Mouse (Mus musculus) C2C12 (cell line): ENCODE measurements around the gene Uso1. TPM values are rescaled to one million over a fixed set of nuclear protein-coding genes. Genes with fewer than 3 reads are reported as not detected.

ENCODE experiments used
- H3K27me3 ChIP-seq: one replicate; pipeline ENCODE4 v1.6.1; 2011; ENCODE audit not compliant: control insufficient read depth, insufficient read depth, insufficient read length
- H3K36me3 ChIP-seq: one replicate; pipeline ENCODE4 v1.6.1; 2011; ENCODE audit not compliant: control insufficient read depth, insufficient read depth
- H3K4me3 ChIP-seq: one replicate; pipeline ENCODE4 v1.5.1; 2011; ENCODE audit warnings: mild to moderate bottlenecking, control low read depth; ENCODE audit not compliant: poor library complexity, insufficient read depth, severe bottlenecking
- H3K79me2 ChIP-seq: one replicate; pipeline ENCODE4 v1.6.1; 2011; ENCODE audit not compliant: control insufficient read depth, insufficient read depth
- H3K79me3 ChIP-seq: one replicate; pipeline ENCODE4 v1.6.1; 2011; ENCODE audit warnings: low read depth, control low read depth
- H3ac ChIP-seq: one replicate; pipeline ENCODE3; 2011; ENCODE audit warnings: low read depth; ENCODE audit not compliant: control insufficient read depth, insufficient read length
- CEBPB ChIP-seq: IDR thresholded peaks from one replicate; pipeline ENCODE4 v1.6.1; 2011; ENCODE audit warnings: low read depth, mild to moderate bottlenecking, control low read depth, moderate library complexity
- CTCF ChIP-seq: IDR thresholded peaks from one replicate; pipeline ENCODE4 v1.5.1; 2011; ENCODE audit not compliant: control insufficient read depth, insufficient read depth, insufficient read length
- FOSL1 ChIP-seq: IDR thresholded peaks from one replicate; pipeline ENCODE4 v1.8.0; 2011; ENCODE audit warnings: mild to moderate bottlenecking, low read length; ENCODE audit not compliant: poor library complexity, insufficient read depth, severe bottlenecking
- MAX ChIP-seq: IDR thresholded peaks from one replicate; pipeline ENCODE4 v1.6.1; 2011; ENCODE audit warnings: mild to moderate bottlenecking, control low read depth
- MYOD1 ChIP-seq: IDR thresholded peaks from one replicate; pipeline ENCODE4 v1.6.1; 2011; ENCODE audit warnings: low read depth; ENCODE audit not compliant: control insufficient read depth, insufficient read length
- MYOG ChIP-seq: IDR thresholded peaks from one replicate; pipeline ENCODE4 v1.6.1; 2011; ENCODE audit not compliant: control insufficient read depth, insufficient read length; ENCODE audit errors: extremely low read depth
- USF1 ChIP-seq: IDR thresholded peaks from one replicate; pipeline ENCODE4 v1.6.1; 2011; ENCODE audit warnings: low read depth, mild to moderate bottlenecking, control low read depth, moderate library complexity
- polyA plus RNA-seq: library from polyadenylated mRNA; unstranded; fragments of >200 nt; fragmentation: generic; extraction: Trizol; gene quantifications from one replicate; pipeline ENCODE4 v1.2.1, GENCODE M21; 2012; ENCODE audit warnings: missing spikeins

Gene Uso1
- polyA plus RNA-seq, 1 experiment: 27.3 TPM

DNA sequence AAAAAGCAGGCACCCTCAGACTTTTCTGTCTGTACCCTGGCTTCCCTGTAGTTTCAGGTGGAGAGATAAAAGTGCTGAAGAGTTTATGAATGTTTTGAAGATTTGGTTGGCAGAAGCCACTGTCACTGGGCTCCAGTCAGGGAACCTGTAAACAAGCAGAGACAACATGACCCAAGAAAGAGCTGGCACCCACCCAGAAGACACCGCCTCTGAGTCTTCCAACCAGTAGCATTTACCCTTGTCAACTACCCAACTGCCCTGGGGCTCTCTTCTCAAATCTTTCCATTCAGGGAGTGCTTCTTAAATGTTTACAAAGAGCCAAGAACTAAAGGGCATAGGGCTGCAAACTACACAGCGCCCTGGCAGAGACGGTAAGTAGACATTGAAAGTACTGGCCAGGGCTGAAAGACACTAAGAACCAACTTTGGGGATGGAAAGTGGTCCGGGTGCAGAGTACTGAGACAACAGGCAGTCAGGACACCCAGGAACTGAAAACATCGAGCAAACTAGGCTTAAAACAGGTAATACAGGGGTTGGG lies 26.9 kb upstream of the Uso1 start:
- TF ChIP-seq MAX: no peak
- H3K4me3 ChIP-seq: no peak overlapping the region
- H3K79me2 ChIP-seq: no peaks in the 10 kb centered on the region
- no peaks in the 10 kb centered on the region for H3K36me3 ChIP-seq
- H3ac ChIP-seq: no peak overlapping the region
- H3K79me3 ChIP-seq: no peaks in the 10 kb centered on the region
- H3K27me3 ChIP-seq: no peaks in the 10 kb centered on the region

- no peaks in the 10 kb centered on the region for H3K79me2 ChIP-seq
- H3K79me3 ChIP-seq: no peaks in the 10 kb centered on the region
- H3ac ChIP-seq: no peak overlapping the region
- no peaks in the 10 kb centered on the region for H3K36me3 ChIP-seq
- H3K27me3 ChIP-seq: no peaks in the 10 kb centered on the region
- no peak for TF ChIP-seq MYOG
- no peak for TF ChIP-seq FOSL1
- TF ChIP-seq CEBPB: no peak
- no peak for TF ChIP-seq CTCF
- no peak for TF ChIP-seq MYOD1
- no peak for TF ChIP-seq MAX
- no peak for TF ChIP-seq USF1
- H3K4me3 ChIP-seq: no peak overlapping the region
Observed at GRCm38 (mm10) chr5:92112175-92112574, 25.6 kb upstream of the Uso1 start.

DNA sequence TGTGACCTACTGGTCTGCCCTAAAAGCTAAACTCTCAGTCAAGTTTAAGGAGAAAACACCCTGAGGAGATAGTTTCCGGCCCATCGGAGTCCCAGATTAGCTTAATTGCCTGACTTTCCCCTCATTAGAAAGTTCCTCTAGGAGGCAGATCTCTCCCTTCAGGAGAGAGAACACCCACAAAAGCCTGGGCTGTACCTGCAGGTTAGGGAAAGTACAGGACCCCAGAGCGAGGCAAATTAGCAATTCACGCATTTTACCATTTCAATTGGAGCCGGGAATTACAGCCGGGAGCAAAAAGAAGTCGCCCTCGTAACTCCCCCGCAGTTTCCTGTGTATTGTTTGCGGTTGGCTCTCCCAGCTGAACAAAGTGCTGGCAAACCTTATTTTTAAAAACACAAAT lies 25.2 kb upstream of the Uso1 start:
- Histone ChIP-seq H3K79me3 (no peaks in the 10 kb centered on the region), H3ac (no peak overlapping the region), H3K36me3 (no peaks in the 10 kb centered on the region), H3K4me3 (no peak overlapping the region), H3K79me2 (no peaks in the 10 kb centered on the region), H3K27me3 (no peaks in the 10 kb centered on the region)
- TF ChIP-seq USF1 (no peak), FOSL1 (no peak)

DNA sequence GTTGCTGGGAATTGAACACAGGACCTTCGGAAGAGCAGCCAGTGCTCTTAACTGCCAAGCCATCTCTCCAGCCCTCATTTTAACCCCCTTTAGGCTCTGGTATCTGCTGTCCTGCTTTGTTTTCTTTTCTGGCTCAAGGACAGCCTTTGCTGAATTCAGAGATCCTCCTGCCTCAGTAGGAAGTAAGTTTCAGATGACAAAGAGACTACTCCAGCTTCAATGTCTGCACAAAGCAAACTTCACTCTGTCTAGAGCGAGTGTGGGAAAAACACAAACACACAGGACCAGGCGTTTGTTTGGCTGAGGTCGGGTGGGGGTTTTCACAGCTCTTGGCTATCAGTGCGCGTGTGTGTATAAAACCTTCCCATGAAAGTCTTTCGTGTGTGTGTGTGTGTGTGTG lies 24.3 kb upstream of the Uso1 start:
- no peaks in the 10 kb centered on the region for H3K79me2 ChIP-seq
- TF ChIP-seq USF1 (no peak), MYOG (no peak), FOSL1 (no peak), CTCF (no peak), CEBPB (no peak), MAX (no peak), MYOD1 (no peak)
- H3K27me3 ChIP-seq: no peaks in the 10 kb centered on the region
- H3K36me3 ChIP-seq: no peaks in the 10 kb centered on the region
- no peak overlapping the region for H3K4me3 ChIP-seq
- H3K79me3 ChIP-seq: no peaks in the 10 kb centered on the region
- H3ac ChIP-seq: no peak overlapping the region

DNA sequence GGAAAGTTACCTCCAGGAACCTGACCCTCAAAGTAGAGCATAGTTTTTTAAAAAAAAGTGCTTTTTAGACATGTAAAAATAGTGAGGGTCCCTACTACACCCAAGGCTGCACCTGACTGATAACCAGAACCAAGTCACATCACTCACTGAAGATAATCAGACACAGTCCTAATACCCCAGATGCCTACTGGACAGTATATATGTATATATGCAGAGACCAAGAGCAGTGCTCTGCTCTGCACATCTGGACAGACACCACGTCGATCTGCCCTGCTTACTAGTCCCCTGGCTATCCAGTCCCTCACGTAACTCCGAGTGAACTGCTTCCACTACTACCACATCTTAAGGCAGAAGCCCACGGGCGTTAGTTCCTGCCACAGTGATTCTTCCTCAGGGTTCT lies 23.5 kb upstream of the Uso1 start:
- Histone ChIP-seq H3K79me2 (no peaks in the 10 kb centered on the region), H3K79me3 (no peaks in the 10 kb centered on the region), H3K36me3 (no peaks in the 10 kb centered on the region), H3K27me3 (no peaks in the 10 kb centered on the region), H3ac (no peak overlapping the region), H3K4me3 (no peak overlapping the region)
- TF ChIP-seq FOSL1 (no peak), MYOG (no peak), MAX (no peak), CEBPB (no peak)

DNA sequence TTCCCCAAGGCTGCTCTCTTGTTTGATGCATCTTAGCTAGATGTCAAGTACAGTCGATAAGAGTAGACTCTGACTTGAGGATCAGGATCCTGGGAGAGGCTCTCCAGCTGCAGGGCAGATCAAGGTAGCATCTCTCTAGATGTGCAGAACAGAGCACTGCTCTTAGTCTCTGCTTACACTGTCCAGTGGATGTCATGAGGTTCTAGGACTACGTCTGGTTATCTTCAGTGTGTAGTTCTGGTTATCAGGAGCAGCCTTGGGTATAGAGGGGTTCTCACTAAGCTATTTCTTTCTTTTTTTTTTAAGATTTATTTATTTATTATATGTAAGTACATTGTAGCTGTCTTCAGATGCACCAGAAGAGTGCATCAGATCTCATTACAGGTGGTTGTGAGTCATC lies 22.8 kb upstream of the Uso1 start:
- Histone ChIP-seq H3ac (no peak overlapping the region), H3K79me3 (no peaks in the 10 kb centered on the region), H3K4me3 (no peak overlapping the region), H3K36me3 (no peaks in the 10 kb centered on the region), H3K79me2 (no peaks in the 10 kb centered on the region), H3K27me3 (no peaks in the 10 kb centered on the region)
- TF ChIP-seq FOSL1 (no peak), USF1 (no peak), MYOD1 (no peak), CEBPB (no peak), CTCF (no peak), MAX (no peak), MYOG (no peak)
